9 mouse cellular contexts compared by ENCODE assay signal in genomic region chr1:154202580-154202979, GRCm38 (mm10). TPM values are rescaled to one million over a fixed set of nuclear protein-coding genes. Genes with fewer than 3 reads are reported as not detected.
DNase-seq lines count a peak whose midpoint lies in the region; ATAC-seq and TF ChIP-seq lines count a peak whose summit lies in the region.
"Had no signal": no experiment of that assay in that cellular context is flagged by ENCODE, and none has a peak within 500 bp of the region (broad histone marks: within the 10 kb centered on the region; RNA-seq: fewer than 3 reads in every experiment).

No protein-coding gene starts in this region.

- H3K4me3 ChIP-seq in gastrocnemius, adult 2 months = no peak overlapping the region

- ATAC-seq in megakaryocyte progenitor cell, adult 5-6 weeks (replicated peaks; ENCODE audit: poor library complexity) = no peak
- ATAC-seq in inflammation-experienced regulatory T-cells, adult 6 months = no peak

- TF ChIP-seq CTCF in gastrocnemius, adult 2 months (IDR thresholded peaks at IDR 0.05) = peak; percentile 8; the same call in 1 of the 2 replicates

- intact Hi-C loops in gastrocnemius, adult 2 months (cut with DNase I) = no loop called here
- intact Hi-C loops in gastrocnemius, postnatal 36 days (cut with DNase I) = no loop called here

- no peak overlapping the region for H3K27ac ChIP-seq in gastrocnemius, adult 2 months

- DNase-seq in gastrocnemius, adult 2 months = peak; percentile 29
- no peak for DNase-seq in gastrocnemius, postnatal 36 days
- DNase-seq in Muller cell, postnatal 12 days (ENCODE audit: inconsistent ontology term) = peak; percentile 51
- DNase-seq in cerebellum, postnatal 14 days = peak; percentile 57 to 59
- DNase-seq in layer of hippocampus, adult 9-11 months = peak; percentile 52
- DNase-seq in urinary bladder, postnatal 10 days (ENCODE audit: low spot score) = no peak

RNA-seq across cellular contexts. Expression of gene Zfp648, which starts 1.6 kb away (rescaled TPM):
- total RNA-seq in gastrocnemius, adult 2 months (2021) = not detected
- not detected for total RNA-seq in gastrocnemius, postnatal 36 days (2021)
- not detected in 2 replicates for total RNA-seq in megakaryocyte progenitor cell, adult 5-6 weeks (2015)
- total RNA-seq in megakaryocyte progenitor cell, adult 5-6 weeks (2017) = 0.25 TPM in 1 of 2 replicates, not detected in the other
- polyA plus RNA-seq in inflammation-experienced regulatory T-cells, adult 6 months (2017; shearing (Covaris generic)) = not detected
- total RNA-seq: hematopoietic stem cell, adult 5-6 weeks had no signal

Comparison
In these comparisons a context has a peak if more than half of its experiments do, and no peak if none do; other contexts are left out.
1. DNase-seq: peak in gastrocnemius, adult 2 months (single experiment), Muller cell, postnatal 12 days (single experiment), cerebellum, postnatal 14 days (2 of 2) and layer of hippocampus, adult 9-11 months (single experiment); none in gastrocnemius, postnatal 36 days (0 of 2) and urinary bladder, postnatal 10 days (single experiment).